Mouse (Mus musculus) cerebellum, adult (tissue): Measurements from ENCODE around the gene Gse1.

Source experiments
- ATAC-seq: cut with Nextera tagmentation; 2 replicates; pipeline ENCODE4 v1.9.2; 2017; ENCODE audit warnings: mild to moderate bottlenecking, moderate library complexity, mixed read lengths; ENCODE audit not compliant: insufficient number of reproducible peaks, low FRiP score, low TSS enrichment

The Gse1 gene

DNA sequence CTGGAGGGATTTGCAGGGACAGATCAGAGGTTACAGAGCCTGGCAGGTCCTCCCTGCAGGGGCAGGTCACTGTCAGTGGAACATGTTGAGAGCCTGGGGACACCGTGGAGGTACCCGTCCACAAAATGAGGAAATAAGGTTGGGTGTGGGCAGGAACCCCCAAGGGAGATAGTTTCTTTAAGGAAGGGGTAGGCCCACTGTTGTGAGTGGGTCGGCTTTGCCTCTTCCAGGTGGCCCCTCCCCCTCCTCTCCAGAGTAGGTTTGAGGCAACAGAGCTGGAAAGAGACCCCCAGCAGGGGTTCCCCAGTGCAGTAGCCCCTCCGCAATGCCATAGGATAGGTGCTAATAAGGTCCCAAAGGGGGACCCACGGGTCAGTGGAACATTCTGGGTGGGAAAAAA lies 274.2 kb downstream of the Gse1 start:
- no peak for ATAC-seq

DNA sequence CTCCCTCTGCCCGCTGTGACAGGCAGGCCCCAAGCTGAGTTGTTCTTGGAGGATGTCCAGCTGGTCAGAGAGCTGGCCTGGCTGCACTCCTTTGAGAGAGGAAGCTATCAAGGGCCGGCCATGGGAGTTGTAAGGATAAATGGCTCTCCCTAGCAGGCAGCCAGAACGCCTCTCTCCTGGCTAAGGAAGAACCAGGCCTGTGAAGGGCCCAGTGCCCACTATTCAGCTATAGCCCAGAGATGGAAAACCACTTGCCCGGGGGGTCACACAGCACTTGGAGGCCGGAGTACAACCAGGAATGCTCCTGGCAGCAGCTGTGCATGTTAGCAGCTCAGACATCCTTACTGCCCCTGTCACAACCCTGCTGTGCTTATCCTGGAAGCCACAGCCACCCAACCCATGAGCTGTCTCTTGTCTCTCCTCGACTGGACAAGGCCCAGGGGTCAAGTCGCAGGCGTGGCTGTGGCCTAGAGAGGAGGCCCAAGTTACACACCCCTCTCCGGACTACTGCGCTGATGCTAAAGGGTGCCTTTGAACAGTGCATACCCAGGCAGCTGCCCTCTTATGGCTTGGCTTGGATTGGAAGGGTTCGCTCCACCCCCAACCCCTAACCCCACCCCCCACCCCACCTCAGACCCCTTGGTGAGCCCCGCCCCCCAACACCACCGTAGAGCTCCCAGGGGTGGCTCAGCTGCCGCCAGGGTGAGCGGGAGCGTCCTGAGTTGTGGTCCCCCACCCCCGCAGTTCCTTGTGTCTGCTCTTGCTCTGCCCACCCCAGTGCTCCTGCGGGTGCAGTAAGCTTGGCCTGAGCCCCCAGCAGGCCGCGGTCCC lies 276.2 kb downstream of the Gse1 start:
- ATAC-seq = peak; percentile 38; the same call in 1 of the 2 replicates

GRCm38 (mm10) chr8:120505082-120505511 lies 276.8 kb downstream of the Gse1 start:
- peak; percentile 49; the same call in 1 of the 2 replicates for ATAC-seq

- ATAC-seq = no peak
Measured at GRCm38 (mm10) chr8:120505619-120506310, 277.5 kb downstream of the Gse1 start.

- ATAC-seq = no peak
Measured at GRCm38 (mm10) chr8:120506562-120506961, 278.3 kb downstream of the Gse1 start.

GRCm38 (mm10) chr8:120507290-120507689 lies 279.0 kb downstream of the Gse1 start:
- no peak for ATAC-seq

GRCm38 (mm10) chr8:120509136-120510034 lies 281.1 kb downstream of the Gse1 start:
- ATAC-seq = no peak

DNA sequence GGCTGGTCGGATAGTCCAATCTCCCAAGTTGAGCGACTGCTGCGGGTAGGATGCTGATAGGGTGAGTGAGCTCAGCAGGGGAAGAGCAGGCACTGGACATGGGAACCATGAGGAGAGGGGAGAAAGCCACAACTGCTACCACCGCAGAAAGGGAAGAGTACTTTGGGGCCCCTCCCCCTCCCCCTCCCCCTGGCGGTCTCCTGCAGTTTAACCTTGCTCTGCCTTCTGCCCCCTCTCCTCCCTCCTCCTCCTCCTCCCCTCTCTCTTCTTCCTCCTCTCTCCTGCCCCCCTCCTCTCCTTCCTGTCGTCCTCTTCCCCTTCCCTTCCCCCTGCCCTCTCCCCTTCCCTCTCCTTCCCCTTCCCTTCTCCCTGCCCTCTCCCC lies 281.8 kb downstream of the Gse1 start:
- no peak for ATAC-seq

DNA sequence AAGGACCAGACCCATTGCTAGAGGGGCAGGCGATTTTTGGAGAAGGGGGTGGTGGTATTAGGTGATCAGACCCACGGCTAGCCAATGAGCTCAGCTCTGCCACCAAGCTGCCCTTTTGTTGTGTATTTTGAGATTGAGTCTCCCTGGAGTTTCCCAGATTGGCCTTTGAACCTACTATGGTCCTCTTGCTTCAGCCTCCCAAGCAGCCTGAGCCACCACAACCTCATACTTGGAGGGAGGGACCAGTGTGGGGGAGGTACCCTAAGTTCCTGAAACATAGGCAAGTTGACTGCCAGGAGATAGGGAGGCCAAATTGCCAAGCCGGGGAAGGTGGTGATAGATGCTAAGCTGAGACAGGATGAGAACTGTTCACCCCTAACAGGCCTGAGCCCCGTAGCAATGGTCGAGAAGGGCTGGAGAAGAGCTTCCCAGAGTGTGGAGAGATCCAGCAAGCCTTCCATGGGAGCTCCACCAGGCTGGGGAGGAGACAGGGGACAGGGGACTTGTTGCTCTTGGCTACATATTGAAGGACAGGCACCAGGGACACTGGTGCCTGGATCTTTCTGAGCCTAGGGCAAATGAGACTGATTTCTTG lies 282.7 kb downstream of the Gse1 start:
- no peak for ATAC-seq

GRCm38 (mm10) chr8:120511737-120512136 lies 283.5 kb downstream of the Gse1 start:
- no peak for ATAC-seq

DNA sequence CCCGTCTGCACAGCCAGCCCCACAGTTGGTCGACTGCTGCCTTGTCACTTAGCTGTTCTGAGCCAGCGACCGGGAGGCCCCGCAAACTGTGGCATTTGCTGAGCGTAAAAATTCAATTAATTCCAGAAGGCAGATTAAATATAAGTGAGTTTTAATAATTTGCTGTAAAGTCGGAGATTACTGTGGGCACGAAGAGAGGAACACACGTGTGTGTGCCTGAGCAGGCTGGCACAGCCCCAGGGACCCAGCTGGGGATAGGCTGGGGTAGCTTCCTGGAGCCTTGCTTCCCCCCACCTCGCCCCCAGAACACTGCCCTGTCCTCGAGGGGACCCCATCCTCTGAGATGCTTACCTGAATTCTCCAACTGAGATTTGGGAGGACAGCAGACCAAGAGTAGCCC lies 284.1 kb downstream of the Gse1 start:
- ATAC-seq = no peak

DNA sequence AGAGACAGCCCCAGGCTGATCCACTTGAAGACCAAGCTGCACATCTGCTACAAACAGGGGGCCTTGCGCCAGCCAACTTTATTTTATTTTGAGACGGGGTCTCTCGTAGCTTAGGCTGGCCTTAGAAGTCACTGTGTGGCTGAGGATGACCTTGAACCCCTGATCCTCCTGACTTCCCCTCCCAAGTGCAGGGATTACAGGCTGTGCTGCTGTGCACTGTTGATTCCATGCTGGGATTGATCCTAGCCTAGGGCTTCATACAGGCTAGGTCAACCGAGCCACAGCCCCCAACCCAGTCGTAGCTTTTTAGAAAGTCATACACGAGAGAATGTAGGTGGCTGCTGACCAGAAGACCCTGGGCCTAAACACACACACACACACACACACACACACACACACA lies 284.9 kb downstream of the Gse1 start:
- ATAC-seq = no peak

GRCm38 (mm10) chr8:120513638-120514461 lies 285.6 kb downstream of the Gse1 start:
- no peak for ATAC-seq

DNA sequence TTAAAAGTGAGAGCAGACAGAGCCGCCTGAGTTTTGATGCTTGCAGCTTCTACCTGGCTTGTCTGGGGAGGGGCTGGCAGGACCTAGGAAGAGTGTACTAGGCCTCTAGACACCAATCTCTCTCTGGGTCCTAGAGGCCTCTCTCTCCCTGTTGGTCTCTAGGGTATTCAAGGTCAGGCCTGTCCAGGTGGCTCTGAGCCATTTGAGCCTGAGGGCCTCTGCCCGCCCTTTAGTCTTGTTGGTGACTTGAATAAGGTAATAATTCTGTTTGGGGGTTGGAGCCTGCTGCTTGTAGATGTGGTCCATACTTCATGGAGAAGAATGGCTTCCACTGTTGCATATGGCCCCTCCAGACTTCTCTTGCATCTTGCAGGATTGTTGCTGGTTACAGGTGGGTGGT lies 287.0 kb downstream of the Gse1 start:
- no peak for ATAC-seq

DNA sequence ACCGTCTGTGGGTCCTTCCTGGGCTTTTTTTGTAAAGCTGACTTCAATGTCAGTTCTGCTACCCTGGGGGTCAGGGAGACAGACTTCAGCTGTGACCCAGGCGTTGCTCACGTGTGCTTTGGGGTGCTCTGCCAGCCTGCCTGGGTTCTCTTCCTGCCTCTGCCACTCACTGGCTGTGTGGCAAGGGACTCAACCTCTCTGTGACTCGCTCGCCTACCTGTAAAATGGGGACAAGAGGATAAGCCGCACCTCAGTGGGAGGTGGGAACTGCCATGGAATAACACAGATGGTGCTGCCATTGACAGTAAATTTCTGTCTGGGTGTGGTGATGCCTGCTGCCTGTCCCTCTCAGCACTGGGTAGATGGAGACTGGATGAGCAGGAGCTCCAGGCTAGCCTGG lies 287.4 kb downstream of the Gse1 start:
- no peak for ATAC-seq

- no peak for ATAC-seq
Measured at GRCm38 (mm10) chr8:120516182-120516755, 288.0 kb downstream of the Gse1 start.

DNA sequence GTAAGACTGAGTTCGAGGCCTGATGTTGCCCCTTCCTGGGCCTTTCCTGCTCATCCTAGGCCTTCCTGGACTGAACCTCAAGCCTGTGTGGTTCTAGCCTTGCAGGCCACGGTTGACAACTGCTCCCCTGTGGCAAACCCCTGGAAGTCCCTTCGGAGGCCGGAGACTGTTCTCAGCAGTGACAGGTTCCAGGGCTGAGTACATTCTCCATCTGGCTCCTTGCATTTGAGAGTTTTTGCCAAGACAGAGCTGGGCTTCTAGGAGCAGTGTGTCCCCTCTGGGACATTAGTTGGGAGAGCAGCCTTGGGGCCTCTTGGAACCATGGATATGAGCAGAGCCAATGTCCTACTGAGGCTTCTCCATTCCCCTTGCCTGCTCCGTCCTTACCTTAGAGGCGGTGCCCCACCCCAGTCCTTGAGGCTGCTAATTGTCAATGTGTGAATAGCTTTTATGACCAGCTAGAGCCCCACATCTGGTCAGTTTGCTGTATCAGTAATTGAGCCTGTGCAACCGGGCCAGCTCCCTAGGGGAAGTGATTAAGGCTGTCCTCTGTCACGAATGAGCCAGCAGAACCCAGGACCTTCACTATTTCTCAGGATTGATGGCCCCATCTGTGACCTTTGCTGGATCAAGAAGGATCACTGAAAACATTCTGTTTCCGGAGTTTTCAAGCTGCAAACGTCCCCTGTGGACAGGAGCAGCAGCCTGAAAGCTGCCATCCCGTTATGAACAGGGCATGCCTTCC lies 289.6 kb downstream of the Gse1 start:
- no peak for ATAC-seq

DNA sequence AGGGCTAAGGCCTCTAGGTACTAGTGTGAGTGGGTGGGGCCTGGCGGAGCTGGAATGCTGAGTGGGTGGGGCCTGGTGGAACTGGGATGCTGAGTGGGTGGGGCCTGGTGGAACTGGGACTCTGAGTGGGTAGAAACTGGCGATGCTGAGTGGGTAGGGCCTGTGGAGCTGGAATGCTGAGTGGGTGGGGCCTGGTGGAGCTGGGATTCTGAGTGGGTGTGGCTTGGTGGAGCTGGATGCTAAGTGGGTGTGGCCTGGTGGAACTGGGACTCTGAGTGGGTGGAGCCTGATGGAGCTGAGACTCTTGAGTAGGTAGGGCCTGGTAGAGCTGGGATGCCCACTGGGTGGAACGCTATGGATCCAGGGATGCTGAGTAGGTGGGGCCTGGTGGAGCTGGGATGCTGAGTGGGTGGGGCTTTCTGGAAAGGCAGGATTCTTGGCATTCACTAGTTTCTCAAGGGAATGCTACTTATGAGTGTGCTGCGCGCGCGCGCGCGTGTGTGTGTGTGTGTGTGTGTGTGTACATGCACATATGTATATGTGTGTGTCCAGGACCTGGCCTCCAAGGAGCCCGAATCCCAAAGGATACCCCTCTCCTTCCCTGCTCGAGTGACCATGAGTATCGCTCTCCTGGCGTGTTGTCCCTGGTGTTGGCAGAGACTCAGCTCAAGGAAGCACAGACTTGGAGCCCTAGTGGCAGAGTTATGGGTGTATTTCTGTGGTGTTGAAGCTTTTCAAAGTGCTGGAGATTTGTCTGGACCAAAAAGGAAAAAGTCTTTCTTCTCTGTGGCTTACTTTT lies 290.7 kb downstream of the Gse1 start:
- ATAC-seq = no peak
